Comparison of ENCODE assay signal across 11 mouse cellular contexts in the genomic region with DNA sequence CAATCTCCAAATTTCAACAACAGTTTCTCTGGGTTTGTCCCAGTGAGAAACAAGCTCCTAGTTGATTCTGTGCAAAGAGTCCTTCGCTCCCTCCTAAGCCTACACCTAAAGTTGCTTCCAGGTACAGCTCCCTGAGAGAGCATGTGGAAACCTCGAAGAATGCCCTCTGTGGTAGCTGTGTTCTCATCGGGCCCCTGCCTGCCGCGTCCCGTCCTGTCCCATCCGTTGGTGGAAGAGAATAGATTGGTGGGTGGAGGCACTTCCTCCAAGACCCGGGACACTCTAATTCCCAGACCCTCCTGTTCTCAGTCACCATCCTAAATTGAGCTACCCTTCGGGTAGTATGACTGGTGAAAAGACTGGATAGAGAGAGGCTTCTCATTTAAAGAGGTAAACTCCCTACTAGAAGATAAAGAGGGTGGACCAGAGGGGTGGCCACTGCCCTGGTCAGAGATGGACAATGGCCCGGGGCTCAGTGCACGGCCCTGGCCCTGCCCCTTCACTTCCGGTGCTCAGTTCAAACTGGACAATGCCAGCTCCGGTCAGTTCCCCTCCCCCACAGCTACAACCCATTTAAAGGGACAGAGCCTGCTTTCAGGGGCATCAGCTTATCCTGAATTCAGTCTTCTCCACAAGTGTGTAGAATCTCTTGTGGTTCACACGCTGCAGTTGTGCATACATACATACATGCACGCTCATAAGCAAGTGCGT. TPM values are rescaled to one million over a fixed set of nuclear protein-coding genes. Genes with fewer than 3 reads are reported as not detected.
DNase-seq lines count a peak whose midpoint lies in the region; ATAC-seq and TF ChIP-seq lines count a peak whose summit lies in the region.
"Had no signal": no experiment of that assay in that cellular context is flagged by ENCODE, and none has a peak within 500 bp of the region (broad histone marks: within the 10 kb centered on the region; RNA-seq: fewer than 3 reads in every experiment).

No protein-coding gene starts in this region.

- no peak for DNase-seq in heart, adult 2 months
- peak; percentile 77 for DNase-seq in embryonic facial prominence, embryonic 10.5 days (ENCODE audit: low spot score)
- DNase-seq in thymus, adult 18-20 months = no peak
- no peak for DNase-seq in urinary bladder, postnatal 4 days (ENCODE audit: low spot score in 2 of 2)
- DNase-seq in gastrocnemius, postnatal 36 days = no peak

- H3K4me1 ChIP-seq in heart, embryonic 12.5 days (replicated peaks) = peaks cover 47% of the 10 kb centered on the region
- no peaks in the 10 kb centered on the region for H3K4me1 ChIP-seq in heart, adult 2 months (ENCODE audit: control insufficient read depth, insufficient read depth, low read length)
- peaks cover 58% of the 10 kb centered on the region for H3K4me1 ChIP-seq in embryonic facial prominence, embryonic 10.5 days
- peaks cover 49% of the 10 kb centered on the region for H3K4me1 ChIP-seq in limb, embryonic 12.5 days (replicated peaks)
- peaks cover 13% of the 10 kb centered on the region; the same call in 1 of the 2 replicates for H3K4me1 ChIP-seq in neural tube, embryonic 14.5 days (ENCODE audit: control insufficient read depth, insufficient read depth, low read length)

- TF ChIP-seq CTCF in heart, adult 2 months (IDR thresholded peaks at IDR 0.05) = no peak

- WGBS in heart, embryonic 12.5 days = 2% methylated on average over 16 of the region's 16 CpGs
- 5% methylated on average over 16 of the region's 16 CpGs for WGBS in heart, adult 2 months
- 2% methylated on average over 16 of the region's 16 CpGs for WGBS in embryonic facial prominence, embryonic 10.5 days
- 3% methylated on average over 16 of the region's 16 CpGs for WGBS in limb, embryonic 12.5 days
- WGBS in neural tube, embryonic 14.5 days = 1% methylated on average over 16 of the region's 16 CpGs

- no peaks in the 10 kb centered on the region for H3K36me3 ChIP-seq in heart, embryonic 12.5 days
- H3K36me3 ChIP-seq in heart, adult 2 months (ENCODE audit: control insufficient read depth, insufficient read depth, low read length) = no peaks in the 10 kb centered on the region
- H3K36me3 ChIP-seq in embryonic facial prominence, embryonic 10.5 days (replicated peaks) = peaks cover 1% of the 10 kb centered on the region; the same call in 1 of the 2 replicates
- H3K36me3 ChIP-seq in limb, embryonic 12.5 days = no peaks in the 10 kb centered on the region
- H3K36me3 ChIP-seq in neural tube, embryonic 14.5 days (ENCODE audit: control insufficient read depth, insufficient read depth, low read length) = no peaks in the 10 kb centered on the region
- H3K36me3 ChIP-seq: limb, embryonic 15.5 days had no signal

- H3K9me3 ChIP-seq in heart, embryonic 12.5 days (replicated peaks) = no peaks in the 10 kb centered on the region
- no peaks in the 10 kb centered on the region for H3K9me3 ChIP-seq in embryonic facial prominence, embryonic 10.5 days
- no peaks in the 10 kb centered on the region for H3K9me3 ChIP-seq in limb, embryonic 12.5 days
- H3K9me3 ChIP-seq in neural tube, embryonic 14.5 days (ENCODE audit: control insufficient read depth, low read length) = no peaks in the 10 kb centered on the region
- H3K9me3 ChIP-seq: limb, embryonic 15.5 days had no signal

- no peak for TF ChIP-seq POLR2A in heart, adult 2 months (IDR thresholded peaks at IDR 0.05; ENCODE audit: insufficient read depth, low read depth, low read length)

- H3K4me3 ChIP-seq in heart, embryonic 12.5 days = no peak overlapping the region
- no peak overlapping the region for H3K4me3 ChIP-seq in heart, adult 2 months
- H3K4me3 ChIP-seq in embryonic facial prominence, embryonic 10.5 days = peak overlapping the region; percentile 69
- no peak overlapping the region for H3K4me3 ChIP-seq in limb, embryonic 12.5 days (replicated peaks)
- H3K4me3 ChIP-seq in neural tube, embryonic 14.5 days (ENCODE audit: low read depth, low read length) = peak overlapping the region; percentile 15; the same call in 1 of the 2 replicates
- H3K4me3 ChIP-seq: limb, embryonic 15.5 days had no signal

- no peak overlapping the region for H3K9ac ChIP-seq in heart, embryonic 12.5 days
- no peak overlapping the region for H3K9ac ChIP-seq in heart, adult 2 months (ENCODE audit: low read depth, low read length)
- no peak overlapping the region for H3K9ac ChIP-seq in limb, embryonic 12.5 days (replicated peaks)
- H3K9ac ChIP-seq in neural tube, embryonic 14.5 days (replicated peaks; ENCODE audit: low read depth, low read length) = 0 out of 2 replicates have a peak overlapping the region, but pooled peaks have one; percentile 21
- H3K9ac ChIP-seq: limb, embryonic 15.5 days had no signal

- H3K27ac ChIP-seq in heart, embryonic 12.5 days (ENCODE audit: poor library complexity, severe bottlenecking) = no peak overlapping the region
- no peak overlapping the region for H3K27ac ChIP-seq in heart, adult 2 months
- peak overlapping the region; percentile 89 for H3K27ac ChIP-seq in embryonic facial prominence, embryonic 10.5 days (replicated peaks)
- no peak overlapping the region for H3K27ac ChIP-seq in limb, embryonic 12.5 days
- peak overlapping the region; percentile 66; the same call in 1 of the 2 replicates for H3K27ac ChIP-seq in neural tube, embryonic 14.5 days (ENCODE audit: low read depth, low read length)
- H3K27ac ChIP-seq: limb, embryonic 15.5 days had no signal

- no peak; the same call in 1 of the 2 replicates for ATAC-seq in heart, embryonic 12.5 days (ENCODE audit: insufficient number of reproducible peaks, low FRiP score)
- no peak for ATAC-seq in limb, embryonic 12.5 days (ENCODE audit: insufficient number of reproducible peaks, insufficient read depth, low FRiP score, low TSS enrichment, low read depth)
- ATAC-seq in neural tube, embryonic 14.5 days (ENCODE audit: low read depth) = 0 out of 2 replicates have a peak, but pooled peaks have one; percentile 51

- H3K4me2 ChIP-seq in heart, embryonic 12.5 days = peak overlapping the region; percentile 37; the same call in 1 of the 2 replicates
- H3K4me2 ChIP-seq in limb, embryonic 12.5 days = peak overlapping the region; percentile 8; the same call in 1 of the 2 replicates
- H3K4me2 ChIP-seq in neural tube, embryonic 14.5 days (ENCODE audit: low read depth, low read length) = peak overlapping the region; percentile 41
- H3K4me2 ChIP-seq: limb, embryonic 15.5 days had no signal

- peaks cover 42% of the 10 kb centered on the region for H3K27me3 ChIP-seq in heart, embryonic 12.5 days (replicated peaks)
- peaks cover 11% of the 10 kb centered on the region for H3K27me3 ChIP-seq in heart, adult 2 months (ENCODE audit: control insufficient read depth, insufficient read depth, low read length)
- H3K27me3 ChIP-seq in embryonic facial prominence, embryonic 10.5 days (replicated peaks; ENCODE audit: low read depth, poor library complexity, severe bottlenecking) = no peaks in the 10 kb centered on the region
- H3K27me3 ChIP-seq in limb, embryonic 12.5 days = peaks cover 38% of the 10 kb centered on the region
- no peaks in the 10 kb centered on the region for H3K27me3 ChIP-seq in neural tube, embryonic 14.5 days (ENCODE audit: control insufficient read depth, insufficient read depth, low read length)

- H3K79me2 ChIP-seq in heart, adult 2 months (replicated peaks; ENCODE audit: control insufficient read depth, insufficient read depth, low read length) = no peaks in the 10 kb centered on the region

- intact Hi-C loops in heart, adult 2 months (cut with DNase I) = no loop called here
- intact Hi-C loops in gastrocnemius, postnatal 36 days (cut with DNase I) = no loop called here

- TF ChIP-seq EP300 in heart, adult 2 months (IDR thresholded peaks at IDR 0.05; ENCODE audit: insufficient read depth, low read depth, low read length) = no peak

RNA-seq across cellular contexts. Expression of a gene that starts 1.2 kb away (rescaled TPM):
- 0.64 and 0.99 TPM in 2 replicates for polyA plus RNA-seq in heart, embryonic 12.5 days (2016; fragmentation: Nextera tagmentation; extraction: Ambion mirVana)
- not detected for total RNA-seq in heart, adult 2 months (2021)
- not detected in 2 replicates for polyA plus RNA-seq in heart, adult 2 months (2012; rRNA removed)
- polyA plus RNA-seq in embryonic facial prominence, embryonic 10.5 days (2016; fragmentation: Nextera tagmentation; extraction: Ambion mirVana) = 18.7 and 24.2 TPM in 2 replicates
- 0.42 and 0.51 TPM in 2 replicates for polyA plus RNA-seq in limb, embryonic 12.5 days (2016; fragmentation: Nextera tagmentation; extraction: Ambion mirVana)
- 0.09 and 0.28 TPM in 2 replicates for polyA plus RNA-seq in neural tube, embryonic 14.5 days (2014; fragmentation: Nextera tagmentation; extraction: Ambion mirVana)
- total RNA-seq in gastrocnemius, postnatal 36 days (2021) = 1 to 10 TPM in 1 of 2 experiments, under 1 TPM in 1; 0.28 to 1.1 TPM
- total RNA-seq: heart, postnatal 36 days had no signal
- polyA plus RNA-seq: embryonic facial prominence, embryonic 14.5 days; limb, embryonic 15.5 days had no signal

RNA-seq across cellular contexts. Expression of a gene that starts 19.1 kb away (rescaled TPM):
- 30.5 and 33.3 TPM in 2 replicates for polyA plus RNA-seq in heart, embryonic 12.5 days (2016; fragmentation: Nextera tagmentation; extraction: Ambion mirVana)
- 10 to 100 TPM; 28.3 to 28.8 TPM for total RNA-seq in heart, adult 2 months (2021)
- 21.6 and 34.2 TPM in 2 replicates for polyA plus RNA-seq in heart, adult 2 months (2012; rRNA removed)
- 41.2 and 42.1 TPM in 2 replicates for polyA plus RNA-seq in embryonic facial prominence, embryonic 10.5 days (2016; fragmentation: Nextera tagmentation; extraction: Ambion mirVana)
- polyA plus RNA-seq in limb, embryonic 12.5 days (2016; fragmentation: Nextera tagmentation; extraction: Ambion mirVana) = 40.4 and 49.7 TPM in 2 replicates
- polyA plus RNA-seq in neural tube, embryonic 14.5 days (2014; fragmentation: Nextera tagmentation; extraction: Ambion mirVana) = 48.8 and 48.9 TPM in 2 replicates
- 10 to 100 TPM; 10.5 to 10.9 TPM for total RNA-seq in gastrocnemius, postnatal 36 days (2021)

RNA-seq across cellular contexts. Expression of a gene that starts 33.8 kb away (rescaled TPM):
- not detected in 2 replicates for polyA plus RNA-seq in heart, embryonic 12.5 days (2016; fragmentation: Nextera tagmentation; extraction: Ambion mirVana)
- not detected for total RNA-seq in heart, adult 2 months (2021)
- not detected in 2 replicates for polyA plus RNA-seq in heart, adult 2 months (2012; rRNA removed)
- not detected in 2 replicates for polyA plus RNA-seq in embryonic facial prominence, embryonic 10.5 days (2016; fragmentation: Nextera tagmentation; extraction: Ambion mirVana)
- polyA plus RNA-seq in limb, embryonic 12.5 days (2016; fragmentation: Nextera tagmentation; extraction: Ambion mirVana) = not detected in 2 replicates
- not detected in 2 replicates for polyA plus RNA-seq in neural tube, embryonic 14.5 days (2014; fragmentation: Nextera tagmentation; extraction: Ambion mirVana)
- total RNA-seq in gastrocnemius, postnatal 36 days (2021) = not detected
- total RNA-seq: heart, postnatal 36 days had no signal
- polyA plus RNA-seq: embryonic facial prominence, embryonic 14.5 days; limb, embryonic 15.5 days had no signal

RNA-seq across cellular contexts. Expression of a gene that starts 40.8 kb away (rescaled TPM):
- polyA plus RNA-seq in heart, embryonic 12.5 days (2016; fragmentation: Nextera tagmentation; extraction: Ambion mirVana) = 0.41 and 0.51 TPM in 2 replicates
- not detected for total RNA-seq in heart, adult 2 months (2021)
- polyA plus RNA-seq in heart, adult 2 months (2012; rRNA removed) = 0.49 TPM in 1 of 2 replicates, not detected in the other
- polyA plus RNA-seq in embryonic facial prominence, embryonic 10.5 days (2016; fragmentation: Nextera tagmentation; extraction: Ambion mirVana) = 4.1 and 7.1 TPM in 2 replicates
- polyA plus RNA-seq in limb, embryonic 12.5 days (2016; fragmentation: Nextera tagmentation; extraction: Ambion mirVana) = 5.6 and 6.1 TPM in 2 replicates
- polyA plus RNA-seq in neural tube, embryonic 14.5 days (2014; fragmentation: Nextera tagmentation; extraction: Ambion mirVana) = 1.6 and 2.9 TPM in 2 replicates
- total RNA-seq in gastrocnemius, postnatal 36 days (2021) = not detected
- total RNA-seq: heart, postnatal 36 days had no signal

RNA-seq across cellular contexts. Expression of a gene that starts 51.3 kb away (rescaled TPM):
- 1,861 and 1,891 TPM in 2 replicates for polyA plus RNA-seq in heart, embryonic 12.5 days (2016; fragmentation: Nextera tagmentation; extraction: Ambion mirVana)
- total RNA-seq in heart, adult 2 months (2021) = 100 to 1,000 TPM in 1 of 2 experiments, 10 to 100 TPM in 1; 92.3 to 109 TPM
- 23.1 and 59.6 TPM in 2 replicates for polyA plus RNA-seq in heart, adult 2 months (2012; rRNA removed)
- 2,976 and 3,167 TPM in 2 replicates for polyA plus RNA-seq in embryonic facial prominence, embryonic 10.5 days (2016; fragmentation: Nextera tagmentation; extraction: Ambion mirVana)
- 3,165 and 3,185 TPM in 2 replicates for polyA plus RNA-seq in limb, embryonic 12.5 days (2016; fragmentation: Nextera tagmentation; extraction: Ambion mirVana)
- 1,100 and 1,186 TPM in 2 replicates for polyA plus RNA-seq in neural tube, embryonic 14.5 days (2014; fragmentation: Nextera tagmentation; extraction: Ambion mirVana)
- total RNA-seq in gastrocnemius, postnatal 36 days (2021) = 10 to 100 TPM; 31.8 to 54.4 TPM

Comparison
In these comparisons a context has a peak if more than half of its experiments do, and no peak if none do; other contexts are left out.
1. H3K27ac ChIP-seq: peak in embryonic facial prominence, embryonic 10.5 days (single experiment) and neural tube, embryonic 14.5 days (single experiment); none in heart, embryonic 12.5 days (single experiment), heart, adult 2 months (single experiment) and limb, embryonic 12.5 days (single experiment).
2. H3K4me3 ChIP-seq: peak in embryonic facial prominence, embryonic 10.5 days (single experiment) and neural tube, embryonic 14.5 days (single experiment); none in heart, embryonic 12.5 days (single experiment), heart, adult 2 months (single experiment) and limb, embryonic 12.5 days (single experiment).
3. Peak in every context shown above with its lines, with median percentiles within 50 percentile points of each other: H3K4me2 ChIP-seq.